Mouse (Mus musculus): ENCODE results near the gene Klhl22. TPM values are rescaled to one million over a fixed set of nuclear protein-coding genes. Genes with fewer than 3 reads are reported as not detected.

The Klhl22 gene
- polyA plus RNA-seq, 2 experiments, result 87.2 to 124 TPM

GRCm38 (mm10) chr16:17764108-17764511, 4.7 kb downstream of the Klhl22 start:
- Histone ChIP-seq H3K36me3 (ENCODE audit: control insufficient read depth, insufficient read depth, low read length) (peaks cover 55% of the 10 kb centered on the region), H3K27me3 (ENCODE audit: control insufficient read depth, insufficient read depth, low read length) (no peaks in the 10 kb centered on the region), H3K4me3 (replicated peaks; ENCODE audit: low read length) (no peak overlapping the region), H3K9me3 (ENCODE audit: control insufficient read depth, low read length) (no peaks in the 10 kb centered on the region), H3K4me1 (ENCODE audit: control insufficient read depth, insufficient read depth, low read length) (peaks cover 27% of the 10 kb centered on the region), H3K9ac (ENCODE audit: low read depth, low read length, severe bottlenecking) (no peak overlapping the region), H3K4me2 (replicated peaks; ENCODE audit: low read depth, low read length, severe bottlenecking) (no peak overlapping the region), H3K27ac (replicated peaks; ENCODE audit: low read depth, low read length) (no peak overlapping the region)
- ATAC-seq (ENCODE audit: low FRiP score, low read depth) (no peak), DNase-seq (ENCODE audit: low spot score) (no peak)
- TF ChIP-seq POLR2A (IDR thresholded peaks at IDR 0.05; ENCODE audit: borderline replicate concordance, extremely low read depth, insufficient read depth, insufficient read length), result no peak
- 87% methylated on average over 4 of the region's 4 CpGs for whole genome bisulfite sequencing

GRCm38 (mm10) chr16:17768834-17769233, 9.4 kb downstream of the Klhl22 start:
- WGBS, result 83% methylated on average over 7 of the region's 7 CpGs
- Histone ChIP-seq H3K36me3 (ENCODE audit: control insufficient read depth, insufficient read depth, low read length) (peaks cover 79% of the 10 kb centered on the region), H3K4me2 (replicated peaks; ENCODE audit: low read depth, low read length, severe bottlenecking) (no peak overlapping the region), H3K27me3 (ENCODE audit: control insufficient read depth, insufficient read depth, low read length) (no peaks in the 10 kb centered on the region), H3K9ac (ENCODE audit: low read depth, low read length, severe bottlenecking) (no peak overlapping the region), H3K9me3 (ENCODE audit: control insufficient read depth, low read length) (no peaks in the 10 kb centered on the region), H3K4me1 (ENCODE audit: control insufficient read depth, insufficient read depth, low read length) (peaks cover 8% of the 10 kb centered on the region), H3K4me3 (replicated peaks; ENCODE audit: low read length) (no peak overlapping the region), H3K27ac (replicated peaks; ENCODE audit: low read depth, low read length) (no peak overlapping the region)
- ATAC-seq (ENCODE audit: low FRiP score, low read depth), result no peak
- DNase-seq (ENCODE audit: low spot score), result no peak
- TF ChIP-seq POLR2A (IDR thresholded peaks at IDR 0.05; ENCODE audit: borderline replicate concordance, extremely low read depth, insufficient read depth, insufficient read length), result no peak

GRCm38 (mm10) chr16:17771117-17771865, 11.9 kb downstream of the Klhl22 start:
- Histone ChIP-seq H3K27me3 (ENCODE audit: control insufficient read depth, insufficient read depth, low read length) (no peaks in the 10 kb centered on the region), H3K36me3 (ENCODE audit: control insufficient read depth, insufficient read depth, low read length) (peaks cover 77% of the 10 kb centered on the region), H3K4me3 (replicated peaks; ENCODE audit: low read length) (no peak overlapping the region), H3K9me3 (ENCODE audit: control insufficient read depth, low read length) (no peaks in the 10 kb centered on the region), H3K9ac (ENCODE audit: low read depth, low read length, severe bottlenecking) (no peak overlapping the region), H3K4me2 (replicated peaks; ENCODE audit: low read depth, low read length, severe bottlenecking) (no peak overlapping the region), H3K4me1 (ENCODE audit: control insufficient read depth, insufficient read depth, low read length) (no peaks in the 10 kb centered on the region), H3K27ac (replicated peaks; ENCODE audit: low read depth, low read length) (no peak overlapping the region)
- no peak for ATAC-seq (ENCODE audit: low FRiP score, low read depth)
- 69% methylated on average over 4 of the region's 4 CpGs for WGBS
- no peak for DNase-seq (ENCODE audit: low spot score)
- TF ChIP-seq POLR2A (IDR thresholded peaks at IDR 0.05; ENCODE audit: borderline replicate concordance, extremely low read depth, insufficient read depth, insufficient read length), result no peak

- no peak for DNase-seq (ENCODE audit: low spot score)
- Histone ChIP-seq H3K4me3 (replicated peaks; ENCODE audit: low read length) (no peak overlapping the region), H3K27ac (replicated peaks; ENCODE audit: low read depth, low read length) (no peak overlapping the region), H3K4me2 (replicated peaks; ENCODE audit: low read depth, low read length, severe bottlenecking) (no peak overlapping the region), H3K36me3 (ENCODE audit: control insufficient read depth, insufficient read depth, low read length) (peaks cover 79% of the 10 kb centered on the region), H3K9ac (ENCODE audit: low read depth, low read length, severe bottlenecking) (no peak overlapping the region), H3K4me1 (ENCODE audit: control insufficient read depth, insufficient read depth, low read length) (no peaks in the 10 kb centered on the region), H3K9me3 (ENCODE audit: control insufficient read depth, low read length) (no peaks in the 10 kb centered on the region), H3K27me3 (ENCODE audit: control insufficient read depth, insufficient read depth, low read length) (no peaks in the 10 kb centered on the region)
- no peak for ATAC-seq (ENCODE audit: low FRiP score, low read depth)
- WGBS, result 68% methylated on average over 11 of the region's 11 CpGs
- TF ChIP-seq POLR2A (IDR thresholded peaks at IDR 0.05; ENCODE audit: borderline replicate concordance, extremely low read depth, insufficient read depth, insufficient read length), result no peak
Observed at GRCm38 (mm10) chr16:17776828-17777227, 17.4 kb downstream of the Klhl22 start.

GRCm38 (mm10) chr16:17778223-17778622, 18.8 kb downstream of the Klhl22 start:
- H3K36me3 ChIP-seq (ENCODE audit: control insufficient read depth, insufficient read depth, low read length), result peaks cover 84% of the 10 kb centered on the region
- H3K27ac ChIP-seq (replicated peaks; ENCODE audit: low read depth, low read length), result no peak overlapping the region
- no peak overlapping the region for H3K9ac ChIP-seq (ENCODE audit: low read depth, low read length, severe bottlenecking)
- H3K4me2 ChIP-seq (replicated peaks; ENCODE audit: low read depth, low read length, severe bottlenecking), result no peak overlapping the region
- 70% methylated on average over 4 of the region's 4 CpGs for WGBS
- TF ChIP-seq POLR2A (IDR thresholded peaks at IDR 0.05; ENCODE audit: borderline replicate concordance, extremely low read depth, insufficient read depth, insufficient read length), result no peak
- H3K4me1 ChIP-seq (ENCODE audit: control insufficient read depth, insufficient read depth, low read length), result no peaks in the 10 kb centered on the region
- H3K4me3 ChIP-seq (replicated peaks; ENCODE audit: low read length), result no peak overlapping the region
- H3K27me3 ChIP-seq (ENCODE audit: control insufficient read depth, insufficient read depth, low read length), result no peaks in the 10 kb centered on the region
- no peak for DNase-seq (ENCODE audit: low spot score)
- ATAC-seq (ENCODE audit: low FRiP score, low read depth), result peak; percentile 50; the same call in 1 of the 2 replicates
- no peaks in the 10 kb centered on the region for H3K9me3 ChIP-seq (ENCODE audit: control insufficient read depth, low read length)
